Mouse (Mus musculus): Measurements from ENCODE around the gene Hps5. TPM values are rescaled to one million over a fixed set of nuclear protein-coding genes. Genes with fewer than 3 reads are reported as not detected.

Hps5 gene
- polyA plus RNA-seq, 1 experiment = 20.8 TPM

GRCm38 (mm10) chr7:46810325-46810724, 14.5 kb upstream of the Hps5 start:
- no peak for DNase-seq
- Histone ChIP-seq H3K27ac (ENCODE audit: insufficient read depth, low read length) (no peak overlapping the region), H3K4me1 (ENCODE audit: control insufficient read depth, insufficient read depth, low read length) (no peaks in the 10 kb centered on the region), H3K4me3 (replicated peaks; ENCODE audit: insufficient read depth, low read depth, low read length) (no peak overlapping the region), H3K27me3 (ENCODE audit: control insufficient read depth, insufficient read depth, low read length) (no peaks in the 10 kb centered on the region)
- TF ChIP-seq CTCF (IDR thresholded peaks at IDR 0.05; ENCODE audit: borderline replicate concordance, insufficient read depth, low read depth, low read length) (no peak), POLR2A (IDR thresholded peaks at IDR 0.05; ENCODE audit: borderline replicate concordance, insufficient read depth, low read length) (no peak)
- 95% methylated on average over 6 of the region's 6 CpGs for WGBS

- peak overlapping the region; percentile 49 for H3K4me3 ChIP-seq (replicated peaks; ENCODE audit: insufficient read depth, low read depth, low read length)
- no peaks in the 10 kb centered on the region; the same call in 1 of the 2 replicates for H3K4me1 ChIP-seq (ENCODE audit: control insufficient read depth, insufficient read depth, low read length)
- H3K27me3 ChIP-seq (ENCODE audit: control insufficient read depth, insufficient read depth, low read length) = no peaks in the 10 kb centered on the region
- 45% methylated on average over 6 of the region's 6 CpGs for WGBS
- no peak overlapping the region for H3K27ac ChIP-seq (ENCODE audit: insufficient read depth, low read length)
- TF ChIP-seq CTCF (IDR thresholded peaks at IDR 0.05; ENCODE audit: borderline replicate concordance, insufficient read depth, low read depth, low read length) = no peak
- no peak for TF ChIP-seq POLR2A (IDR thresholded peaks at IDR 0.05; ENCODE audit: borderline replicate concordance, insufficient read depth, low read length)
- no peak for DNase-seq
Observed at GRCm38 (mm10) chr7:46796779-46797178, 915 bp upstream of the Hps5 start.

- WGBS = under 1% methylated on average over 31 of the region's 31 CpGs
- no peak for DNase-seq
Observed at GRCm38 (mm10) chr7:46796206-46796679, 379 bp upstream of the Hps5 start.

GRCm38 (mm10) chr7:46793871-46794270, 2.0 kb downstream of the Hps5 start:
- Histone ChIP-seq H3K4me3 (replicated peaks; ENCODE audit: insufficient read depth, low read depth, low read length) (no peak overlapping the region), H3K27me3 (ENCODE audit: control insufficient read depth, insufficient read depth, low read length) (no peaks in the 10 kb centered on the region), H3K4me1 (ENCODE audit: control insufficient read depth, insufficient read depth, low read length) (no peaks in the 10 kb centered on the region; the same call in 1 of the 2 replicates), H3K27ac (ENCODE audit: insufficient read depth, low read length) (no peak overlapping the region)
- DNase-seq = no peak
- 83% methylated on average over 4 of the region's 4 CpGs for WGBS
- TF ChIP-seq POLR2A (IDR thresholded peaks at IDR 0.05; ENCODE audit: borderline replicate concordance, insufficient read depth, low read length) (no peak), CTCF (IDR thresholded peaks at IDR 0.05; ENCODE audit: borderline replicate concordance, insufficient read depth, low read depth, low read length) (no peak)

More at GRCm38 (mm10) chr7:46796206-46796679, 379 bp upstream of the Hps5 start:
- TF ChIP-seq CTCF (IDR thresholded peaks at IDR 0.05; ENCODE audit: borderline replicate concordance, insufficient read depth, low read depth, low read length) (no peak), POLR2A (IDR thresholded peaks at IDR 0.05; ENCODE audit: borderline replicate concordance, insufficient read depth, low read length) (no peak)
- Histone ChIP-seq H3K4me1 (ENCODE audit: control insufficient read depth, insufficient read depth, low read length) (no peaks in the 10 kb centered on the region; the same call in 1 of the 2 replicates), H3K27me3 (ENCODE audit: control insufficient read depth, insufficient read depth, low read length) (no peaks in the 10 kb centered on the region), H3K27ac (ENCODE audit: insufficient read depth, low read length) (peak overlapping the region; percentile 76), H3K4me3 (replicated peaks; ENCODE audit: insufficient read depth, low read depth, low read length) (peak overlapping the region; percentile 91)

GRCm38 (mm10) chr7:46789177-46789849, 6.6 kb downstream of the Hps5 start:
- Histone ChIP-seq H3K27ac (ENCODE audit: insufficient read depth, low read length) (no peak overlapping the region), H3K4me1 (ENCODE audit: control insufficient read depth, insufficient read depth, low read length) (no peaks in the 10 kb centered on the region; the same call in 1 of the 2 replicates), H3K27me3 (ENCODE audit: control insufficient read depth, insufficient read depth, low read length) (no peaks in the 10 kb centered on the region), H3K4me3 (replicated peaks; ENCODE audit: insufficient read depth, low read depth, low read length) (no peak overlapping the region)
- 82% methylated on average over 5 of the region's 5 CpGs for whole genome bisulfite sequencing
- DNase-seq = no peak
- TF ChIP-seq POLR2A (IDR thresholded peaks at IDR 0.05; ENCODE audit: borderline replicate concordance, insufficient read depth, low read length) (no peak), CTCF (IDR thresholded peaks at IDR 0.05; ENCODE audit: borderline replicate concordance, insufficient read depth, low read depth, low read length) (no peak)

- peak; percentile 70 to 78 for DNase-seq
- H3K4me1 ChIP-seq (ENCODE audit: control insufficient read depth, insufficient read depth, low read length) = no peaks in the 10 kb centered on the region; the same call in 1 of the 2 replicates
- 48% methylated on average over 4 of the region's 4 CpGs for WGBS
- H3K27ac ChIP-seq (ENCODE audit: insufficient read depth, low read length) = no peak overlapping the region
- no peak overlapping the region for H3K4me3 ChIP-seq (replicated peaks; ENCODE audit: insufficient read depth, low read depth, low read length)
- H3K27me3 ChIP-seq (ENCODE audit: control insufficient read depth, insufficient read depth, low read length) = no peaks in the 10 kb centered on the region
- TF ChIP-seq POLR2A (IDR thresholded peaks at IDR 0.05; ENCODE audit: borderline replicate concordance, insufficient read depth, low read length) (no peak), CTCF (IDR thresholded peaks at IDR 0.05; ENCODE audit: borderline replicate concordance, insufficient read depth, low read depth, low read length) (peak; percentile 98)
Observed at GRCm38 (mm10) chr7:46770706-46771105, 25.2 kb downstream of the Hps5 start.

- no peaks in the 10 kb centered on the region; the same call in 1 of the 2 replicates for H3K4me1 ChIP-seq (ENCODE audit: control insufficient read depth, insufficient read depth, low read length)
- no peaks in the 10 kb centered on the region for H3K27me3 ChIP-seq (ENCODE audit: control insufficient read depth, insufficient read depth, low read length)
- no peak overlapping the region for H3K4me3 ChIP-seq (replicated peaks; ENCODE audit: insufficient read depth, low read depth, low read length)
- no peak for TF ChIP-seq POLR2A (IDR thresholded peaks at IDR 0.05; ENCODE audit: borderline replicate concordance, insufficient read depth, low read length)
- TF ChIP-seq CTCF (IDR thresholded peaks at IDR 0.05; ENCODE audit: borderline replicate concordance, insufficient read depth, low read depth, low read length) = no peak
- H3K27ac ChIP-seq (ENCODE audit: insufficient read depth, low read length) = no peak overlapping the region
- no peak for DNase-seq
- WGBS = 98% methylated on average over 7 of the region's 7 CpGs
Observed at GRCm38 (mm10) chr7:46768451-46768850, 27.4 kb downstream of the Hps5 start.

GRCm38 (mm10) chr7:46767371-46767770, 28.5 kb downstream of the Hps5 start:
- TF ChIP-seq POLR2A (IDR thresholded peaks at IDR 0.05; ENCODE audit: borderline replicate concordance, insufficient read depth, low read length) (no peak), CTCF (IDR thresholded peaks at IDR 0.05; ENCODE audit: borderline replicate concordance, insufficient read depth, low read depth, low read length) (no peak)
- no peak overlapping the region for H3K27ac ChIP-seq (ENCODE audit: insufficient read depth, low read length)
- DNase-seq = no peak
- no peak overlapping the region for H3K4me3 ChIP-seq (replicated peaks; ENCODE audit: insufficient read depth, low read depth, low read length)
- no peaks in the 10 kb centered on the region for H3K27me3 ChIP-seq (ENCODE audit: control insufficient read depth, insufficient read depth, low read length)
- no peaks in the 10 kb centered on the region; the same call in 1 of the 2 replicates for H3K4me1 ChIP-seq (ENCODE audit: control insufficient read depth, insufficient read depth, low read length)

Measured in cerebellum, adult 2 months (tissue).